Mouse (Mus musculus) midbrain, embryonic 16.5 days (tissue): Measurements from ENCODE around the gene Sf3b3. TPM values are rescaled to one million over a fixed set of nuclear protein-coding genes. Genes with fewer than 3 reads are reported as not detected.

Experiments
- ATAC-seq: fragments of 200-750 bp; cut with Nextera tagmentation; 2 replicates; pipeline ENCODE4 v1.8.0; 2017; ENCODE audit warnings: moderate TSS enrichment
- H3K27ac ChIP-seq: fragments of 300-500 bp; sonication (generic); 2 replicates; pipeline ENCODE4 v1.5.1; 2014; ENCODE audit warnings: mild to moderate bottlenecking, low read length, mixed read lengths
- H3K27me3 ChIP-seq: fragments of 300-500 bp; sonication (generic); 2 replicates; pipeline ENCODE4 v1.6.1; 2014; ENCODE audit warnings: low read depth, low read length, mixed read lengths; ENCODE audit not compliant: control insufficient read depth, insufficient read depth
- H3K36me3 ChIP-seq: fragments of 300-500 bp; sonication (generic); 2 replicates; pipeline ENCODE4 v1.6.1; 2014; ENCODE audit warnings: mild to moderate bottlenecking, low read length, moderate library complexity, mixed read lengths; ENCODE audit not compliant: control insufficient read depth, insufficient read depth
- H3K4me1 ChIP-seq: fragments of 300-500 bp; sonication (generic); 2 replicates; pipeline ENCODE4 v1.6.1; 2014; ENCODE audit warnings: mild to moderate bottlenecking, low read length, mixed read lengths; ENCODE audit not compliant: control insufficient read depth, insufficient read depth
- H3K4me2 ChIP-seq: fragments of 300-500 bp; sonication (generic); 2 replicates; pipeline ENCODE4 v1.6.1; 2014; ENCODE audit warnings: mild to moderate bottlenecking, low read length, mixed read lengths
- H3K4me3 ChIP-seq: fragments of 300-500 bp; sonication (generic); 2 replicates; pipeline ENCODE4 v1.5.1; 2014; ENCODE audit warnings: low read depth, mild to moderate bottlenecking, low read length, moderate library complexity, mixed read lengths
- H3K9ac ChIP-seq: fragments of 300-500 bp; sonication (generic); 2 replicates; pipeline ENCODE4 v1.6.1; 2014; ENCODE audit warnings: low read depth, low read length, mixed read lengths
- H3K9me3 ChIP-seq: fragments of 300-500 bp; sonication (generic); replicated peaks from 2 replicates; pipeline ENCODE4 v1.6.1; 2014; ENCODE audit warnings: mild to moderate bottlenecking, low read length, mixed read lengths; ENCODE audit not compliant: control insufficient read depth, poor library complexity, severe bottlenecking
- WGBS: fragments of 180-500 bp; shearing (Covaris S2); extraction: QIAGEN DNeasy Blood & Tissue Kit; methylation state at CpG from one replicate; pipeline ENCODE4 v1.1.7; 2014; 5-methylcytosine and 5-hydroxymethylcytosine counted together
- polyA plus RNA-seq: library from polyadenylated mRNA; unstranded; fragments of >200 nt; fragmentation: Nextera tagmentation; extraction: Ambion mirVana; gene quantifications from 2 replicates; pipeline ENCODE4 v1.2.1, GENCODE M21; 2015

Sf3b3 gene
- polyA plus RNA-seq, 1 experiment from 2014 or later = 92.3 TPM

GRCm38 (mm10) chr8:110842012-110842574, 4.5 kb downstream of the Sf3b3 start:
- Histone ChIP-seq H3K4me3 (no peak overlapping the region), H3K9me3 (no peaks in the 10 kb centered on the region), H3K4me1 (peaks cover 18% of the 10 kb centered on the region), H3K27ac (no peak overlapping the region), H3K4me2 (no peak overlapping the region), H3K36me3 (peaks cover 46% of the 10 kb centered on the region), H3K9ac (no peak overlapping the region), H3K27me3 (no peaks in the 10 kb centered on the region)
- WGBS = 96% methylated on average over 3 of the region's 3 CpGs
- no peak for ATAC-seq

- no peaks in the 10 kb centered on the region for H3K27me3 ChIP-seq
- 88% methylated on average over 3 of the region's 3 CpGs for WGBS
- H3K27ac ChIP-seq = no peak overlapping the region
- no peak for ATAC-seq
- no peaks in the 10 kb centered on the region for H3K4me1 ChIP-seq
- H3K4me2 ChIP-seq = no peak overlapping the region
- no peaks in the 10 kb centered on the region for H3K9me3 ChIP-seq
- H3K9ac ChIP-seq = no peak overlapping the region
- no peak overlapping the region for H3K4me3 ChIP-seq
- peaks cover 47% of the 10 kb centered on the region for H3K36me3 ChIP-seq
Observed at GRCm38 (mm10) chr8:110831956-110832355, 14.6 kb downstream of the Sf3b3 start.

DNA sequence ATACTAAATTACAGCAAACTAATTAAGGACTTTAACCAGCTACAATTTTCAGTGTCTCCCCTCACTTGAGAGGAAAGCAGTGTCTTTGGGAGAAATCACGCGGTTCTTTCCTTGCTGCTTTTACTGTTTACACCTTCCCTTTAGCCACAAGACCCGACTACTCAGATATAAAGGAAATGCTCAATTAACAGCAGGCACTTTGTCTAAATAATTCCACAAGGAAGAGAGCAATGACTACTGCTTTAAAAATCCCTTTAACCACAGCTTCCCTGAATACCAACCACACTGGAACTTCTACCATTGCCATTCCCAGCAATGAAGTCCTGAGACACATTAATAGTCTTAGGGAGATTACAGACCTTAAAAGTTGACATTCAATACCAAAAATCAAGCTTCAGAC, 18.1 kb downstream of the Sf3b3 start:
- H3K27me3 ChIP-seq = no peaks in the 10 kb centered on the region
- 92% methylated on average over 3 of the region's 3 CpGs for WGBS
- ATAC-seq = no peak
- H3K36me3 ChIP-seq = peaks cover 46% of the 10 kb centered on the region
- no peak overlapping the region for H3K27ac ChIP-seq
- H3K4me3 ChIP-seq = no peak overlapping the region
- no peak overlapping the region for H3K9ac ChIP-seq
- no peaks in the 10 kb centered on the region for H3K9me3 ChIP-seq
- no peaks in the 10 kb centered on the region for H3K4me1 ChIP-seq
- H3K4me2 ChIP-seq = no peak overlapping the region

DNA sequence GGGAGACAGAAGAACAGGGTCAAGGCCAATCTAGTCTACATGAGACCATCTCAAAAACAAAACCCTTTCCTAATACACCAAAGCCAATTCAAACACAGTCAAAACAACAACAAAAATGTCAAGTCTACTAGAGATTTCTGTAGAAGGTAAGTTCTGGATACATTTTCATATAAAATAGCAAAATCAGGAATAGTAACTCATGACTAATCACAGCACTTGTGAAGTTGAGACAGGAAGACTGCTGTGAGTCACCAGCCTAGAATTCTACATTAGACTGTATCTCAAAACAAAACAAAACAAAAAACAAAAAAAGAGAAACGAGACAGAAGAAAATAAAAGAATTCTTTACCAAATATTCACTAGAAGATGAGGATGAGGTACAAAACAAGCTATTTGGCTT, 21.7 kb downstream of the Sf3b3 start:
- no peak overlapping the region for H3K4me3 ChIP-seq
- no peaks in the 10 kb centered on the region for H3K9me3 ChIP-seq
- H3K27me3 ChIP-seq = no peaks in the 10 kb centered on the region
- no peak overlapping the region for H3K27ac ChIP-seq
- H3K4me1 ChIP-seq = no peaks in the 10 kb centered on the region
- 94% methylated on average over 1 of the region's 1 CpGs for WGBS
- no peak for ATAC-seq
- no peak overlapping the region for H3K4me2 ChIP-seq
- H3K36me3 ChIP-seq = peaks cover 55% of the 10 kb centered on the region
- H3K9ac ChIP-seq = no peak overlapping the region

DNA sequence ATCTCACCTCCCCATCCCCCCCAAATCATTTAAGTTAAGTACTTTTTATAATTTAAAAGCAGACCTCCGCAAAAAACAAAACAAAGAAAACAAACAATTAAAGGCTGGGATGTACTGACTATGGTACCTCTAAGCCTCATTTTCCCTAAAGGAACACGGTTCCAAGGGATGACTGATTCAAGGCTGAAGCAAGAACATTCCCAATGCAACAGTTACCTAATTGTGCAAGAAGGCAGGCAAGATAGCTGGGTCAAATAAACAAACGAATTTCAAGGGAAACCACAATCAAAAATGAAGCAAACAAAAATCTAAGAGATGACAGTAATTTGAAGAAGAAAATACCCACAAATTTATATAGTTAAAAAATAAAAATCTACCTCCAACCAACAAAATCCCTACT, 24.6 kb downstream of the Sf3b3 start:
- no peak for ATAC-seq
- no peak overlapping the region for H3K27ac ChIP-seq
- 88% methylated on average over 3 of the region's 3 CpGs for WGBS
- peaks cover 65% of the 10 kb centered on the region for H3K36me3 ChIP-seq
- no peak overlapping the region for H3K9ac ChIP-seq
- no peaks in the 10 kb centered on the region for H3K27me3 ChIP-seq
- no peaks in the 10 kb centered on the region for H3K4me1 ChIP-seq
- H3K9me3 ChIP-seq = no peaks in the 10 kb centered on the region
- H3K4me2 ChIP-seq = no peak overlapping the region
- no peak overlapping the region for H3K4me3 ChIP-seq

- Histone ChIP-seq H3K36me3 (peaks cover 69% of the 10 kb centered on the region), H3K4me2 (no peak overlapping the region), H3K27ac (no peak overlapping the region), H3K27me3 (no peaks in the 10 kb centered on the region), H3K4me3 (no peak overlapping the region), H3K4me1 (no peaks in the 10 kb centered on the region), H3K9me3 (no peaks in the 10 kb centered on the region), H3K9ac (no peak overlapping the region)
- ATAC-seq = no peak
- 95% methylated on average over 2 of the region's 2 CpGs for WGBS
Observed at GRCm38 (mm10) chr8:110820257-110820656, 26.3 kb downstream of the Sf3b3 start.

GRCm38 (mm10) chr8:110818593-110818992, 28.0 kb downstream of the Sf3b3 start:
- 93% methylated on average over 3 of the region's 3 CpGs for WGBS
- no peaks in the 10 kb centered on the region for H3K4me1 ChIP-seq
- H3K4me2 ChIP-seq = no peak overlapping the region
- H3K27ac ChIP-seq = no peak overlapping the region
- no peaks in the 10 kb centered on the region for H3K9me3 ChIP-seq
- no peak overlapping the region for H3K4me3 ChIP-seq
- ATAC-seq = no peak
- H3K9ac ChIP-seq = no peak overlapping the region
- peaks cover 69% of the 10 kb centered on the region for H3K36me3 ChIP-seq
- no peaks in the 10 kb centered on the region for H3K27me3 ChIP-seq

- no peaks in the 10 kb centered on the region for H3K4me1 ChIP-seq
- WGBS = 97% methylated on average over 1 of the region's 1 CpGs
- no peak overlapping the region for H3K27ac ChIP-seq
- H3K36me3 ChIP-seq = peaks cover 76% of the 10 kb centered on the region
- H3K9ac ChIP-seq = no peak overlapping the region
- no peak for ATAC-seq
- H3K27me3 ChIP-seq = no peaks in the 10 kb centered on the region
- H3K4me3 ChIP-seq = no peak overlapping the region
- no peak overlapping the region for H3K4me2 ChIP-seq
- no peaks in the 10 kb centered on the region for H3K9me3 ChIP-seq
Observed at GRCm38 (mm10) chr8:110816990-110817389, 29.6 kb downstream of the Sf3b3 start.

- Histone ChIP-seq H3K36me3 (peaks cover 72% of the 10 kb centered on the region), H3K4me2 (no peak overlapping the region), H3K4me3 (no peak overlapping the region), H3K9ac (no peak overlapping the region), H3K27ac (no peak overlapping the region), H3K27me3 (no peaks in the 10 kb centered on the region), H3K4me1 (no peaks in the 10 kb centered on the region), H3K9me3 (no peaks in the 10 kb centered on the region)
- WGBS = 81% methylated on average over 3 of the region's 3 CpGs
- ATAC-seq = no peak
Observed at GRCm38 (mm10) chr8:110815308-110815707, 31.3 kb downstream of the Sf3b3 start.
